Mouse (Mus musculus): ENCODE data around the gene Abcg4.
"Not testable (repeated sequence)": the region's sequence is repeated elsewhere in the genome, so short reads cannot be mapped to it uniquely, and the experiment has no call there.

Gene Abcg4

GRCm38 (mm10) chr9:44288076-44288958, at the start of gene Abcg4:
Gene Abcg4, minus strand, starts transcription at chr9:44288615.
- DNase-seq = no peak

GRCm38 (mm10) chr9:44337436-44338169, 49.2 kb upstream of the Abcg4 start:
- no peak for DNase-seq

DNA sequence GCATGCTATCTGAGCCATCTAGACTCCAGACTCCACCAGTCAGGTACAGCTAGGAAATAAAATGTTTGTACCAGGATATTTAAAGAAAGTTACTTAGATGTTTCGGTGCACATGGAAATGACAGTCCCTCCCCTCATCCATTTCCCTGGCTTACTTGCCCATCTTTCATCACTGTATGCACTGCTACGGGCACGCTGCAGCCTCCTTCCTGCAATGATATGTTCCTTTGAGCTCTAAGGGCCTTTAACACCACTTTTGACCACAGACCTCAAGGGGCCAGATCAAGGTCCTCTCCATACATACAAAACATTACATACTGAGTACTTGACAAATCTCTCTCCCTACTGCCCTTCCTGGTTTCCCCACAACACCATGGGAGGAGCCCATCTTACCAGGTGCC, 48.5 kb upstream of the Abcg4 start:
- no peak for DNase-seq

GRCm38 (mm10) chr9:44336513-44336912, 48.1 kb upstream of the Abcg4 start:
- DNase-seq = not testable (repeated sequence)

GRCm38 (mm10) chr9:44336093-44336406, 47.6 kb upstream of the Abcg4 start:
- no peak for DNase-seq

DNA sequence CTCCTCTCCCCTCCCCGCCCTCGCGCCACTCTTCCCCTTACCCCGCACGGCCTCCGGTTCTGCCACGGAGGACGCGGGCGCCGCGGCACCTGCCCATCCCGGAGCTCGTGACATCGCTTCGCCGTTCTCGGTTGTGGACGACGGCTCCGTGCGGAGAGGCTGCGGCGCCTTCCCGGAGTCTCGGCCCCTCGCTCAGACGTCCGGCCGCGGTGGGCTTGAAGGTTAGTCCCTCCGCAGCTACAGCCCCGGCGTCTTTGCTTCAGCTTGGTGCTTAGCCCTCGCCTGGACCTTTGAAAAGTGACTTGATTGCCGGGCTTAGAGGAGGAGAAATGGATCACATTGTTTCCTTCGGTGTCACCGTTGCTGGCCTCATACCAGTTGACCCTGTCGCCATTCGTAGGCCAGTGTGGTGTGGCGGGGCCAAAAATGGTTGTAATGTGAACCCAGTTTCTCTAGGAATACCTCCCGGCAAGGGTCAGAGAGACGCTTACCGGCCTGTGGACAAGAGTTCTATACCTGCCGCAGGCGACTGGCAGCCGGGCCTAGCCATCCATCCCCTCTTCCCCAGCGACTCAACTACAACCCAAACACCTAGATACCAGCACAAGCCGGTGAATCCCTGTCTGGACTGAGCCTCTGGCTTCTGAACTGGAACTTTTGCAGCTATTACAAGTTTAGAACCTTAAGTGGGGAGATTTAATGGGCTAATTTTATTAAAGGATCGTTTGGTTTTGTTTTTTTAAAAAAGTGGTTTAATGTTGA, 47.1 kb upstream of the Abcg4 start:
- no peak for DNase-seq

GRCm38 (mm10) chr9:44334396-44335330, 46.2 kb upstream of the Abcg4 start, which contains the start of gene H2afx:
Gene H2afx, plus strand, starts transcription at chr9:44334694.
- peak; percentile 100 for DNase-seq

GRCm38 (mm10) chr9:44332918-44333638, 44.7 kb upstream of the Abcg4 start:
- DNase-seq = no peak

- DNase-seq = no peak
These were observed 42.3 kb upstream of the Abcg4 start for GRCm38 (mm10) chr9:44330736-44331135.

- no peak for DNase-seq
These were observed 39.5 kb upstream of the Abcg4 start for GRCm38 (mm10) chr9:44327926-44328325.

DNA sequence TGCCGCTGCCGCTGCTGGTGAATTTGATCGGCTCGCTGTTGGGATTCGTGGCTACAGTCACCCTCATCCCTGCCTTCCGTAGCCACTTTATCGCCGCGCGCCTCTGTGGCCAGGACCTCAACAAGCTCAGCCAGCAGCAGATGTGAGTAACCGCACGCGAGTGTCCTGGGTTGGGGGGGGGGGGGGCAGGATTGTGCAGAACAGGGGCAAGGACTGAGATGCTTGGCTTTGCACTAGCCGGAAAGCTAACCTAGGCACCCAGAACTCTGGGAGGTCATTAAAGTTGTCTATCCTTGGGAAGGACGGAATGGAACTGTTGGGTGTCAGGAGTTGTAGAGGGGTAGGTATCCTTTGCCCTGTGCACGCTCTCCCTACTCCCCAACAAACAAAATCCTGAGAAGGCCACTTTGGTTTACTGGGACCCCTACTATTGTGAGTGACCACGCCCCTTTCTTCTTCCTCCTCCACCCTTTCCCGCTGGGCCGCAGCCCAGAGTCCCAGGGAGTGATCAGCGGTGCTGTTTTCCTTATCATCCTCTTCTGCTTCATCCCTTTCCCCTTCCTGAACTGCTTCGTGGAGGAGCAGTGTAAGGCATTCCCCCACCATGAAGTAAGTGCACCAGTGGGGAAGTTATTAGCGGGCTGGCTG, 38.8 kb upstream of the Abcg4 start:
- DNase-seq = no peak

DNA sequence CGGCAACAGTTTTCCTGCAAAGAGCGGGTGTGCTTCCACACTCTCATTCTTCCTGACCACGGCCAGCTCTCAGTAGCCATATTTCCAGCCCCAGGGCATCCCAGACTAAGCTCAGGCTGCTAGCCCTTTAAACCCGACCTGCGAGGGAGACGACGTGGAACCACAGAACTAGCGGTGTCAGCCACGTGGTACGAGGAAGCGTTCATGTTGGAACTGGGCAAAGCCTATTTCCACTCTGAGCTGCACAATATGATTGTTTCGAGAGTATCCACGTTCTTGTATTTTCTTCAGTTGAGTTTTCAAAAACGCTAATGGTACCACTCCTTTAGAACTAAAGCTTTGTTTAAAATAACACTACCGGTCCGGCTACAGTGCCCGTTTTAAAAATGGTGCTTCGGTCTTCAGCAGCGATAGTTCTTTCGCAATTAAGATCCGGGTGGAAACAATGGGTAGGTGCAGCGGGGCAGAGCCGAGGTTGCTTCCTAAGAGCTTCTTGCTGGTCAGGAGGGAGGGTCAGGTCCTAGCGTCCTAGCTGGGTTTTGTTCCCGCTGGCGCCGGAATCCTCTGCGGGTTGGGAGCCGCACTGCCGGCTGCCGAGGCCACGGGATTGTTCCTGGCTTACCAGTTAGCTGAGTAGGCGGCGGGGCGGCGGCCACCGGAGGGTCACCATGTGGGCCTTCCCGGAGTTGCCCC, 38.1 kb upstream of the Abcg4 start:
- DNase-seq = peak; percentile 94

DNA sequence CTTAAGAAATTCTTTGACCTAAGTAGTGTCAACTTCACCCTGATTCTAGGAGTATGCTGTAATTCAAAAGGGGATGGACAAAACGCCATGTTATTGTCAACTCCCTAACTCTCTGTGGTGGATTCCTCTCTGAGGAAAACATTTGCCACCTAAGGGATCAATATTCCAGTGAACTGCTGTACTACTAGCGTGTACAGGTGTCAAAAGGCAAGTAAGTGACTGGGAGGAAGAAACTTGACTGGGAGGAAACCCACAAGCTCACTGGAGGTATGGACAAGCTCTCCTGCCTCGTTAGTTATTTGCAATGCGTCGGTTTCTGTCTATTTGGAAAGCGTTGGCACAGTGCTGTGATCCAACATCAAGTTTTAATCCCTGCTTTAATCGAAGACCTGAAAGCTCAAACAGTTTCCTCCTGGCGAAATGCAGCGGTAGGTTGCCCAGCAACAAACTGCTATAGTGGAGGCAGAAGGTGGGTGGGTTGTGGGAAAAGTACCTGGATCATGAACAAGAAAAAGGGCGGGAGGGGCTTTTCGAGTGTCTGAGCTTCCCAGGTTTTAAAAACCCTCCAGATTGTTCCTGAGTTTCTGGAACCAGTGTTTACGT, 37.5 kb upstream of the Abcg4 start, which contains the start of gene Dpagt1:
Gene Dpagt1 (plus strand): TSS at position 252 of the 603 bp plus-strand sequence.
- DNase-seq = no peak

- DNase-seq = not testable (repeated sequence)
These were observed 36.8 kb upstream of the Abcg4 start for GRCm38 (mm10) chr9:44325032-44325767.

GRCm38 (mm10) chr9:44324147-44324546, 35.7 kb upstream of the Abcg4 start:
- DNase-seq = no peak

DNA sequence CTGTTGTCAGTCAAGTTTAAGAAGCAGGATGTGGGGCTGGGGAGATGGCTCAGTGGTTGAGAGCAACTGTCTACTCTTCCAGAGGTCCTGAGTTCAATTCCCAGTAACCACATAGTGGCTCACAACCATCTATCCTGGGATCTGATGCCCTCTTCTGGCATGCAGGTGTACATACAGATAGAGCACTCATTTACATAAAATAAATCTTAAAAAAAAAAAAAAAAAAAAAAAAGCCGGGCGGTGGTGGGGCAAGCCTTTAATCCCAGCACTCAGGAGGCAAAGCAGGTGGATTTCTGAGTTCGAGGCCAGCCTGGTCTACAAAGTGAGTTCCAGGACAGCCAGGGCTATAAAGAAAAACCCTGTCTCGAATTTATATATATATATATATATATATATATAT, 35.2 kb upstream of the Abcg4 start:
- not testable (repeated sequence) for DNase-seq

GRCm38 (mm10) chr9:44320799-44321133, 32.4 kb upstream of the Abcg4 start:
- DNase-seq = no peak

- DNase-seq = peak; percentile 95
These were observed 31.7 kb upstream of the Abcg4 start, which contains the start of gene C2cd2l for GRCm38 (mm10) chr9:44319887-44320798. Gene C2cd2l, minus strand, starts transcription at chr9:44320285.
